Mouse (Mus musculus): ENCODE results near the gene Gins1. TPM values are rescaled to one million over a fixed set of nuclear protein-coding genes. Genes with fewer than 3 reads are reported as not detected.

The Gins1 gene
- 22.1 and 25.4 TPM in 2 replicates for polyA plus RNA-seq (2015; fragmentation: Nextera tagmentation; extraction: Ambion mirVana)

DNA sequence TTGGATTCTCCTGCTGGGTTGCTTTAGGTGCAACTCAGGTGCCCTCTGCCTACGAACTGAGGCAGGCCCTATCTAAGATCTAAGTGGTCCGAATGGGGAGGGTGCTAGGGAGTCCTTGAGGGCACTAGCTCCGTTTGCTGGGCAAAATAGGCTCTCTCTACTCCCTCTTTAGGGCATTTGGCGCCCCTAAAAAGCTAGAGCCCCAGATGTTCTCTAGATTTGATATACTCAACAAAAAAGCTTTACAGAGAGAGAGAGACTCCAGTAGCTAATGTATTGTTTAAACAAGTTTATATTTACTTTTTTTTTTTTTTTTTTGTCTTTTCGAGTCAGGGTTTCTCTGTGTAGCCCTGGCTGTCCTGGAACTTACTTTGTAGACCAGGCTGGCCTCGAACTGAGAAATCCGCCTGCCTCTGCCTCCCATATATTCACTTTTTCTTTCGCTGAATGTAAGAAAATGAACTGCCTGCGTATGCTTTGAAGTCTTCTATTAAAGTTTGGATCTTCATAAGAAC, at the start of gene Gins1:
TSS of gene Gins1 (plus strand) at position 465 of the 515 bp plus-strand sequence.
- Histone ChIP-seq H3K4me1 (ENCODE audit: control insufficient read depth, insufficient read depth, low read length) (peaks cover 9% of the 10 kb centered on the region), H3K9ac (ENCODE audit: low read length) (peak within 1 kb of the TSS; percentile 91)
- 34% methylated on average over 9 of the region's 9 CpGs for WGBS

DNA sequence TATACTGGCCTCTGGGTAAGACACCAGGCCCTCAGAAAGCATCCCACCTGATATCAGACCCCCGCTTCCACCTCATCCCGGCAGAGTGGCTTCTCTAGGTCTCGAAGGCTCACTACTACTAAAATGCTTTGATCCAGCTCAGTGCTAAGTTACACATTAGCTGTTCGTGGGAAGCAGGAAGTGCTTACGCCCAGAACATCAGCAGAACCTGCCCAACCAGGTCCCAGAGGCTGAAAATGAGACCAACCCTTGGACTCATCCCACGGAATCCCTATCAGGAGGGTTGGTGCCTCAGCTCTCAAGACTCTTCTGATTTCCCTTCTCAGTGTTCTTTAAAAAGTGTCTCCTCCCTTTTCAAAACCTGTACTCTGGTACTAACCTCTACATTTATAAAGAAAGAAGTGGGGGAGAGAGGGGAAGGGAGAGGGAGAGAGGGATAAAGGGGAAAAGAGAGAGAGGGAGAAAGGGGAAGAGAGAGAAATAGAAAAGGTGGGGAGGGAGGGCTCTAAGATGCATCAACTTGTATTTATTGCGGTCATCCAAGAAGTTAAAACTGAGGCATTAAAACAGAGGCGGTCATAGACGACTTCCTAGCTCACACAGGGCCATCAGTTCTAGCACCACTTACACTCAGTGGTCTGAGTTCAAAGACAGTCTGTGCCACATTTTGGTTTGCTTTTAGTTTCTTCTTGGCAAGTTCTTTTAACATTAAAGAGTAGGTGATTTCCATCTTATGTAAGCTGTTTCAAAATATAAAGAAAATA, 46.3 kb upstream of the Gins1 start:
- Histone ChIP-seq H3K27me3 (ENCODE audit: control insufficient read depth, insufficient read depth, low read length) (no peaks in the 10 kb centered on the region), H3K4me1 (ENCODE audit: control insufficient read depth, insufficient read depth, low read length) (no peaks in the 10 kb centered on the region), H3K36me3 (ENCODE audit: control insufficient read depth, insufficient read depth, low read length) (no peaks in the 10 kb centered on the region), H3K9me3 (replicated peaks; ENCODE audit: control insufficient read depth, low read length) (no peaks in the 10 kb centered on the region), H3K9ac (ENCODE audit: low read length) (no peak overlapping the region), H3K27ac (ENCODE audit: low read length) (peak overlapping the region; percentile 21), H3K4me2 (ENCODE audit: low read depth, low read length) (no peak overlapping the region), H3K4me3 (replicated peaks; ENCODE audit: low read length) (no peak overlapping the region)
- 67% methylated on average over 9 of the region's 9 CpGs for WGBS
- ATAC-seq (ENCODE audit: insufficient read depth, low FRiP score) = no peak; the same call in 1 of the 2 replicates

More for the DNA sequence above, at the start of gene Gins1:
- no peaks in the 10 kb centered on the region for H3K9me3 ChIP-seq (replicated peaks; ENCODE audit: control insufficient read depth, low read length)
- no peaks in the 10 kb centered on the region for H3K36me3 ChIP-seq (ENCODE audit: control insufficient read depth, insufficient read depth, low read length)
- no peaks in the 10 kb centered on the region for H3K27me3 ChIP-seq (ENCODE audit: control insufficient read depth, insufficient read depth, low read length)
- peak within 1 kb of the TSS; percentile 92 for H3K4me2 ChIP-seq (ENCODE audit: low read depth, low read length)
- no peak; the same call in 1 of the 2 replicates for ATAC-seq (ENCODE audit: insufficient read depth, low FRiP score)
- peak within 1 kb of the TSS; percentile 90 for H3K4me3 ChIP-seq (replicated peaks; ENCODE audit: low read length)
- H3K27ac ChIP-seq (ENCODE audit: low read length) = peak within 1 kb of the TSS; percentile 93

DNA sequence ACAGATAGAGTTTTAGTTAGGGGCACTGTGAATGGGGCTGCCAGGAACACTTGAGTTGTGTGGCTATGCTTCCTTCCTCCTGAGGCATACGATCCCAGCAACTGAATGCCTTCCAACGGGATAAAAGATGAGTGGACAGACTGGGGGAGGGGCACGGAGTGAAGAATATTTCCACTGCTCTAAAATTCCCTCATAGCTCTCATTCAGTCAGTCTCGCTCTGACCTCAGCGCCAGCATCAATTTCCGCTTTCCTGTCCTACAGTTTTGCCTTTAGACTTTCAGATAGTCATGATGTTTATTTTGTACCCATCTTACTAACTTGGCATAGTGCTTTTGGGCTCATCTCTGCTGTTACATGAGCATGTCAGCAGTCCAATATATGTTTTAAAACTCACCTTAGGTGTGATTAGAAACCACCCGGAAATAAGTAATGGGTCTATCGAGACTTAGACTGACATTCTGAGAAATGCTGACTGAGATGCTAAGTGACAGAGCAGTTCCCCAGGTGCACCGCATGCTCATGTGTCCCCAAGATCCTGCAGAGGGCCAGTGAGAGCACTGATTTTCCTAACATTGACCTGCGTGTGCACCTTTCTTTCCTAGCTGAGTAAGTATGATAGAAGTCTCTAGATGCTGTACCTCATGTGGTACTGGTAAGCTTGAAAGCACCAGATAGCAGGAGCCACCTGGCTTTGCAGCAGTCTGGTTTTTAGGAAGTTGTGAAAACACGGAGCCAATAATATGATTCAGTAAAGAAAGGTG, 45.3 kb upstream of the Gins1 start:
- WGBS = 76% methylated on average over 11 of the region's 11 CpGs
- no peaks in the 10 kb centered on the region for H3K27me3 ChIP-seq (ENCODE audit: control insufficient read depth, insufficient read depth, low read length)
- no peak for ATAC-seq (ENCODE audit: insufficient read depth, low FRiP score)

DNA sequence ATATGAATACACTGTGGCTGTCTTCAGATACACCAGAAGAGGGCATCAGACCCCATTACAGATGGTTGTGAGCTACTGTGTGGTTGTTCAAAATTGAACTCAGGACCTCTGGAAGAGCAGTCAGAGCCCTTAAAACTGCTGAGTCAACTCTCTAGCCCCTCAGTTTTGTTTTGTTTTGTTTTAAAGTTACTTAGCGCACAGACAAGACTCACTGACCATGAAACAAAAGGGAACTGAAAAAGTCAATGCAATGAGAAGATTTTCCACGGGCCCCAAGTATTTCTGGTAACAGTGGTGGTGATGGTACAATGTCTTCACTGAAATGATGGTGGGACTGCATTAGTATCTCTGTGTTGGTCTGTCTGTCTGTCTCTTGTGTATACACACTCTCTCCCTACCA, 44.1 kb upstream of the Gins1 start:
- no peak overlapping the region for H3K27ac ChIP-seq (ENCODE audit: low read length)
- no peak overlapping the region for H3K9ac ChIP-seq (ENCODE audit: low read length)
- H3K4me1 ChIP-seq (ENCODE audit: control insufficient read depth, insufficient read depth, low read length) = no peaks in the 10 kb centered on the region
- no peaks in the 10 kb centered on the region for H3K36me3 ChIP-seq (ENCODE audit: control insufficient read depth, insufficient read depth, low read length)
- no peak for ATAC-seq (ENCODE audit: insufficient read depth, low FRiP score)
- WGBS = 79% methylated on average over 2 of the region's 2 CpGs
- no peak overlapping the region for H3K4me3 ChIP-seq (replicated peaks; ENCODE audit: low read length)
- no peak overlapping the region for H3K4me2 ChIP-seq (ENCODE audit: low read depth, low read length)
- no peaks in the 10 kb centered on the region for H3K9me3 ChIP-seq (replicated peaks; ENCODE audit: control insufficient read depth, low read length)
- no peaks in the 10 kb centered on the region for H3K27me3 ChIP-seq (ENCODE audit: control insufficient read depth, insufficient read depth, low read length)

More for the DNA sequence above, 45.3 kb upstream of the Gins1 start:
- H3K4me1 ChIP-seq (ENCODE audit: control insufficient read depth, insufficient read depth, low read length) = no peaks in the 10 kb centered on the region
- H3K4me2 ChIP-seq (ENCODE audit: low read depth, low read length) = no peak overlapping the region
- H3K27ac ChIP-seq (ENCODE audit: low read length) = no peak overlapping the region
- no peak overlapping the region for H3K9ac ChIP-seq (ENCODE audit: low read length)
- H3K36me3 ChIP-seq (ENCODE audit: control insufficient read depth, insufficient read depth, low read length) = no peaks in the 10 kb centered on the region
- H3K4me3 ChIP-seq (replicated peaks; ENCODE audit: low read length) = no peak overlapping the region
- no peaks in the 10 kb centered on the region for H3K9me3 ChIP-seq (replicated peaks; ENCODE audit: control insufficient read depth, low read length)

DNA sequence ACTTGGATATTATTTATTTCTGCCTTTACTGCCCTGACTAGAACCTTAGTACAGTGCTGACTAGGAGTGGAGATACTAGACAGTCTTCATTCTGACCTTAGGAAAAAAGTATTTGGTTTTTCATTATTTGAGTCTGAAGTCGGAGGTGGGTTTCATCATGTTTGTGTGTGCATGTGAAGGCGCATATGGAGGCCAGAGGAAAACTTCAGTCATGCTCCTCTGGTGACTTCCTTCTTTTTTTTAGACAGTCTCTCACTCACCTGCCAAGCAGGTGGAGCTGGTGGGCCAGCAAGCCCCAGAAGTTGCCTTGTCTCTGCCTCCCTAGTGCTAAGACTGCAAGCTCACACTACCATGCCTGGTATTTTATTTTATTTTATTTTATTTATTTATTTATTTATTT, 38.2 kb upstream of the Gins1 start:
- Histone ChIP-seq H3K9ac (ENCODE audit: low read length) (no peak overlapping the region), H3K4me1 (ENCODE audit: control insufficient read depth, insufficient read depth, low read length) (no peaks in the 10 kb centered on the region), H3K27me3 (ENCODE audit: control insufficient read depth, insufficient read depth, low read length) (no peaks in the 10 kb centered on the region), H3K4me2 (ENCODE audit: low read depth, low read length) (no peak overlapping the region), H3K4me3 (replicated peaks; ENCODE audit: low read length) (no peak overlapping the region), H3K9me3 (replicated peaks; ENCODE audit: control insufficient read depth, low read length) (no peaks in the 10 kb centered on the region), H3K36me3 (ENCODE audit: control insufficient read depth, insufficient read depth, low read length) (no peaks in the 10 kb centered on the region), H3K27ac (ENCODE audit: low read length) (no peak overlapping the region)
- no peak for ATAC-seq (ENCODE audit: insufficient read depth, low FRiP score)
- WGBS = 93% methylated on average over 2 of the region's 2 CpGs

DNA sequence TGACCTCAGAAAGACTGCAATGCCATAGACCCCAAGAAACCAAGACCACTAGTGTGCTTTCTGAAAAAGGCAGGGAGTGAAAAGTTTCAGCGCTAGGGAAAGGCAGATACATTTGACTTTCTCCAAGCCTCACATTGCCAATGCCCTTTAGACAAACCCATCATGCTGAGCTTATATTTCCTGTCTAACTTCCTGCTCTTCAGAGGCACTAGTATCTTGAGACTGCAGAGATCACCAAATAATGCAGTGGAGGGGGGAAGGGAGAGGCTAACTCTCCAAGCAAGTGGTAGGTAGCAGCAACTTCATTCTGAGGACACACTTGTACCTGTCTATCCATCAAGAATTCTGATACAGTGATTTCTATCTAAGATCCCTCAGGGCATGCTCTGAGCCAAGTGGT, 35.8 kb upstream of the Gins1 start:
- ATAC-seq (ENCODE audit: insufficient read depth, low FRiP score) = no peak
- Histone ChIP-seq H3K4me2 (ENCODE audit: low read depth, low read length) (no peak overlapping the region), H3K36me3 (ENCODE audit: control insufficient read depth, insufficient read depth, low read length) (no peaks in the 10 kb centered on the region), H3K9me3 (replicated peaks; ENCODE audit: control insufficient read depth, low read length) (no peaks in the 10 kb centered on the region), H3K4me1 (ENCODE audit: control insufficient read depth, insufficient read depth, low read length) (no peaks in the 10 kb centered on the region; the same call in 1 of the 2 replicates), H3K4me3 (replicated peaks; ENCODE audit: low read length) (no peak overlapping the region), H3K27ac (ENCODE audit: low read length) (no peak overlapping the region), H3K27me3 (ENCODE audit: control insufficient read depth, insufficient read depth, low read length) (no peaks in the 10 kb centered on the region), H3K9ac (ENCODE audit: low read length) (no peak overlapping the region)
- WGBS = 81% methylated on average over 1 of the region's 1 CpGs

DNA sequence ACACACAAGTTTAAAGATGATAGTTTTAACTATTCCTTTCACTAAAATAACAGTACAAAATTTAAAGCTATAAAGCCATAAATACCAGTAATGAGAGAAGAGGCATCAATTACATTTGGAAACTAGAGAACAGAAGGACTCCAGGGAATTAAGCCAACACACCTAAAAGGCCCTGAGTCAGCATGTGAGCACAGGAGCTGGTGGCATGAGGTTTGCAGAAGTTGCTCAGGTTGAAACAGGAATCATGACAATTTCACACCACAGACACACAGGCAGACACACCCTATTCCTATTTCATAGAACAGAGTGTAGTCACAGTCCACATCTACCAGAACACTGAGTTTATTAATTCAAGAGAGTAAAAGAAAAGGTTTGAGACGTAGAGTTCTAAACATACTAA, 30.7 kb upstream of the Gins1 start:
- 76% methylated on average over 1 of the region's 1 CpGs for WGBS

DNA sequence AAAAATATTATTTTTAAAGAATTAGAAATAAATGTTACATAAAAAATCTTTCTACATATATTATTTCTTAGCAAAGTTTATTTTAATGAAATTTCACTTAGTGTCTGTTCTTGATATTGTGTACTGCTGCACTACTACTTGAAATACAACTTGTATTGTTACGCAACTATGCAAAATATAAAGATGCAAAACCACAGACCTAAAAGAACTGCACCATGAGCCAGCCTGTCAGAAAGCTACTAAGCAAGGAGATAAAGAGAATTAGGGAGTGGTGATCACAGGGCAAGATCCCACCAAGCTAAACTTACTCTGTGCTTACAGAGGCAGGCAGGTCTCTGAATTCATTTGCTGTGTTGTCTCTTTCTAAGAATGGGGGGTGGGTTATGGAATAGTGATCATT, 30.0 kb upstream of the Gins1 start:
- WGBS = 97% methylated on average over 1 of the region's 1 CpGs
- Histone ChIP-seq H3K9ac (ENCODE audit: low read length) (no peak overlapping the region), H3K4me3 (replicated peaks; ENCODE audit: low read length) (no peak overlapping the region), H3K36me3 (ENCODE audit: control insufficient read depth, insufficient read depth, low read length) (no peaks in the 10 kb centered on the region), H3K4me1 (ENCODE audit: control insufficient read depth, insufficient read depth, low read length) (no peaks in the 10 kb centered on the region; the same call in 1 of the 2 replicates), H3K9me3 (replicated peaks; ENCODE audit: control insufficient read depth, low read length) (no peaks in the 10 kb centered on the region), H3K27ac (ENCODE audit: low read length) (no peak overlapping the region), H3K27me3 (ENCODE audit: control insufficient read depth, insufficient read depth, low read length) (no peaks in the 10 kb centered on the region), H3K4me2 (ENCODE audit: low read depth, low read length) (no peak overlapping the region)
- no peak for ATAC-seq (ENCODE audit: insufficient read depth, low FRiP score)

More for the DNA sequence above, 30.7 kb upstream of the Gins1 start:
- Histone ChIP-seq H3K4me2 (ENCODE audit: low read depth, low read length) (no peak overlapping the region), H3K9me3 (replicated peaks; ENCODE audit: control insufficient read depth, low read length) (no peaks in the 10 kb centered on the region), H3K4me1 (ENCODE audit: control insufficient read depth, insufficient read depth, low read length) (no peaks in the 10 kb centered on the region; the same call in 1 of the 2 replicates), H3K4me3 (replicated peaks; ENCODE audit: low read length) (no peak overlapping the region), H3K9ac (ENCODE audit: low read length) (no peak overlapping the region), H3K36me3 (ENCODE audit: control insufficient read depth, insufficient read depth, low read length) (no peaks in the 10 kb centered on the region), H3K27me3 (ENCODE audit: control insufficient read depth, insufficient read depth, low read length) (no peaks in the 10 kb centered on the region), H3K27ac (ENCODE audit: low read length) (no peak overlapping the region)
- ATAC-seq (ENCODE audit: insufficient read depth, low FRiP score) = no peak

DNA sequence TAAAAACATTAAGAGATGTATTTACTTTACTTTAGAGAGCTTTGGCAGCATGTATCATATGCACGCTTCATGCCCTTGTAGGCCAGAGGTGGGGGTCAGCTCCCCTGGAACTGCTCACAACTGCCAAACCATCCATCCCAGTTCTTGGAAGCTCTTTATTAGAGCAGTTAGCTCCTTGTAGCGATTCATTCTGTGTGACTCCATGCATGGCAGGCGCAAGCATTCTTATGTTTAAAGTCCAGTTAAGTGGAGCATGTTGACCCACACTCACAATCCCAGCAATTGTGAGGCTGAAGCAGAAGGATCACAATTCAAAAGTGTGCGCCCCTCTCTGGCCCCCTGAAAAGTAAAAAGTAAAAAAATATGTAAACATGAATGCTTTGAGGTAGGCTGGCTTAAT, 27.6 kb upstream of the Gins1 start:
- Histone ChIP-seq H3K4me3 (replicated peaks; ENCODE audit: low read length) (no peak overlapping the region), H3K9me3 (replicated peaks; ENCODE audit: control insufficient read depth, low read length) (no peaks in the 10 kb centered on the region), H3K27me3 (ENCODE audit: control insufficient read depth, insufficient read depth, low read length) (no peaks in the 10 kb centered on the region), H3K27ac (ENCODE audit: low read length) (no peak overlapping the region), H3K4me1 (ENCODE audit: control insufficient read depth, insufficient read depth, low read length) (no peaks in the 10 kb centered on the region; the same call in 1 of the 2 replicates), H3K9ac (ENCODE audit: low read length) (no peak overlapping the region), H3K36me3 (ENCODE audit: control insufficient read depth, insufficient read depth, low read length) (no peaks in the 10 kb centered on the region), H3K4me2 (ENCODE audit: low read depth, low read length) (no peak overlapping the region)
- ATAC-seq (ENCODE audit: insufficient read depth, low FRiP score) = no peak
- 86% methylated on average over 4 of the region's 4 CpGs for WGBS
